Mouse (Mus musculus) liver, embryonic 14.5 days (tissue): ENCODE data around the gene Cltc. TPM values are rescaled to one million over a fixed set of nuclear protein-coding genes. Genes with fewer than 3 reads are reported as not detected.
A peak's percentile ranks its signal among the peaks of the same experiment; 100 is the strongest.

Source experiments
- ATAC-seq: fragments of 200-750 bp; cut with Nextera tagmentation; 2 replicates; pipeline ENCODE4 v1.8.0; 2017; ENCODE audit warnings: moderate number of reproducible peaks, mild to moderate bottlenecking, moderate library complexity; ENCODE audit not compliant: insufficient read depth
- DNase-seq, 3 experiments: peaks; one replicate each; pipeline ENCODE4 v3.0.0-alpha.2; 2012 to 2013; ENCODE audit warnings: low read depth in 3 of 3, low spot score in 3 of 3
- H3K27ac ChIP-seq: fragments of 300-500 bp; sonication (generic); 2 replicates; pipeline ENCODE4 v1.5.1; 2014; ENCODE audit warnings: moderate library complexity, mild to moderate bottlenecking, control low read depth, inconsistent platforms
- H3K27me3 ChIP-seq: fragments of 300-500 bp; sonication (generic); 2 replicates; pipeline ENCODE4 v1.6.1; 2014; ENCODE audit warnings: mild to moderate bottlenecking, low read length, moderate library complexity; ENCODE audit not compliant: control insufficient read depth, insufficient read depth
- H3K36me3 ChIP-seq: fragments of 300-500 bp; sonication (generic); replicated peaks from 2 replicates; pipeline ENCODE4 v1.6.1; 2014; ENCODE audit warnings: low read depth; ENCODE audit not compliant: control insufficient read depth, insufficient read depth
- H3K4me1 ChIP-seq, 2 experiments: fragments of 200-500 bp in 1 of 2; fragments of 300-500 bp in 1 of 2; sonication (generic) in 1 of 2; replicated peaks; 2 replicates each; pipeline ENCODE4 v1.6.1; 2012 to 2014; ENCODE audit warnings: antibody characterized with exemption in 1 of 2, inconsistent platforms in 1 of 2, low read length in 1 of 2; ENCODE audit not compliant: control insufficient read depth in 2 of 2, insufficient read depth in 2 of 2
- H3K4me2 ChIP-seq: fragments of 300-500 bp; sonication (generic); 2 replicates; pipeline ENCODE4 v1.6.1; 2014; ENCODE audit warnings: low read depth, mild to moderate bottlenecking, control low read depth, moderate library complexity
- H3K4me3 ChIP-seq, 2 experiments: fragments of 200-500 bp in 1 of 2; fragments of 300-500 bp in 1 of 2; sonication (generic) in 1 of 2; 2 replicates each; pipeline ENCODE4 v1.5.1; 2012 to 2014; ENCODE audit warnings: low read depth in 2 of 2, low read length in 2 of 2, mild to moderate bottlenecking in 2 of 2, control low read depth in 1 of 2, inconsistent platforms in 1 of 2, moderate library complexity in 1 of 2; ENCODE audit not compliant: insufficient read depth in 1 of 2
- H3K9ac ChIP-seq: fragments of 300-500 bp; sonication (generic); replicated peaks from 2 replicates; pipeline ENCODE4 v1.6.1; 2014; ENCODE audit warnings: mild to moderate bottlenecking, control low read depth, moderate library complexity
- H3K9me3 ChIP-seq: fragments of 300-500 bp; sonication (generic); 2 replicates; pipeline ENCODE4 v1.6.1; 2016; ENCODE audit warnings: low read length, mixed read lengths; ENCODE audit not compliant: control insufficient read depth
- CTCF ChIP-seq: IDR thresholded peaks from 2 replicates; pipeline ENCODE4 v1.5.1; 2016; ENCODE audit warnings: antibody characterized with exemption, low read depth, control low read depth
- EP300 ChIP-seq: IDR thresholded peaks from 2 replicates; pipeline ENCODE4 v1.6.1; 2016; ENCODE audit warnings: antibody characterized with exemption, low read depth
- WGBS: fragments of 180-500 bp; shearing (Covaris S2); extraction: QIAGEN DNeasy Blood & Tissue Kit; methylation state at CpG from one replicate; pipeline ENCODE4 v1.1.7; 2014; ENCODE audit not compliant: insufficient replicate concordance; 5-methylcytosine and 5-hydroxymethylcytosine counted together
- polyA plus RNA-seq, 2 experiments: library from polyadenylated mRNA; depleted of rRNA in 1 of 2; stranded (reverse) in 1 of 2; unstranded in 1 of 2; fragments of >200 nt; fragmentation: Nextera tagmentation in 1 of 2; extraction: Ambion mirVana in 1 of 2; gene quantifications; 2 replicates each; pipeline versions ENCODE4 v1.2.1 to v1.2.3; 2012 to 2014

The Cltc gene
- polyA plus RNA-seq, 2 experiments: 70.0 to 95.9 TPM

DNA sequence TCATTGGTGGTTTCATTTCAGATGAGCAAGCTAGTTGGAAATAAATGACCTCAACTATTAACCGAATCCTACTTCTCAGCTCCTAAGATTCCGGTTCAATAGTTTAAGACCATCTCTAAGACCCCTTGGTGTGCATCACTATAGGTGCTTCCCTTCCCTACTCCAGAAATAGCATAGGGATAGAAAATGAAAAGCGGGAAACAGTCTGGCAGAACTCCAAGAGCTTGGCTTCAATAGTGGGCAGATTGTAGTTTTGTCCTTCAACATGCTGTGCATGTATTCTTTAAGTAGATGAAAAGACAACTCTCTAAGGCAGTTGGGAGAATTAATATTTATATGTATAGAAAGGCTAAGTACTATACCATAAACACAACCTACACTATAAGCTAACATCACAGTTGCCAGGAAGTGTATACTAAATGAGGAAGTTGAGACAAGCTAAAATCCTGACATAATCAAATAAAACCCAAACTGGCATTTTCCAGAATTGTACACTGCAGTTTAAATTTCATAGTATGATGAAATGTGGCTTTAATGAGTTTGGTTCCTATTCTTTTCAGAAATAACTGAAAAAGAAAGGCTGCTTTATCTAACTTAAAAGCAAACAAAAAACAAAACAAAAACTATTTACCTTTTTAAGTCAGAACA, 7.5 kb downstream of the Cltc start:
- H3K9ac ChIP-seq: no peak overlapping the region; the same call in 1 of the 2 replicates
- no peak for DNase-seq
- 86% methylated on average over 3 of the region's 3 CpGs for WGBS
- H3K4me1 ChIP-seq: peaks cover 52 to 76% of the 10 kb centered on the region in 2 experiments
- no peaks in the 10 kb centered on the region for H3K9me3 ChIP-seq
- ATAC-seq: no peak
- H3K4me3 ChIP-seq: no peak overlapping the region
- TF ChIP-seq EP300 (no peak), CTCF (no peak)
- no peaks in the 10 kb centered on the region for H3K27me3 ChIP-seq
- H3K27ac ChIP-seq: no peak overlapping the region
- no peak overlapping the region for H3K4me2 ChIP-seq
- H3K36me3 ChIP-seq: peaks cover 7% of the 10 kb centered on the region

DNA sequence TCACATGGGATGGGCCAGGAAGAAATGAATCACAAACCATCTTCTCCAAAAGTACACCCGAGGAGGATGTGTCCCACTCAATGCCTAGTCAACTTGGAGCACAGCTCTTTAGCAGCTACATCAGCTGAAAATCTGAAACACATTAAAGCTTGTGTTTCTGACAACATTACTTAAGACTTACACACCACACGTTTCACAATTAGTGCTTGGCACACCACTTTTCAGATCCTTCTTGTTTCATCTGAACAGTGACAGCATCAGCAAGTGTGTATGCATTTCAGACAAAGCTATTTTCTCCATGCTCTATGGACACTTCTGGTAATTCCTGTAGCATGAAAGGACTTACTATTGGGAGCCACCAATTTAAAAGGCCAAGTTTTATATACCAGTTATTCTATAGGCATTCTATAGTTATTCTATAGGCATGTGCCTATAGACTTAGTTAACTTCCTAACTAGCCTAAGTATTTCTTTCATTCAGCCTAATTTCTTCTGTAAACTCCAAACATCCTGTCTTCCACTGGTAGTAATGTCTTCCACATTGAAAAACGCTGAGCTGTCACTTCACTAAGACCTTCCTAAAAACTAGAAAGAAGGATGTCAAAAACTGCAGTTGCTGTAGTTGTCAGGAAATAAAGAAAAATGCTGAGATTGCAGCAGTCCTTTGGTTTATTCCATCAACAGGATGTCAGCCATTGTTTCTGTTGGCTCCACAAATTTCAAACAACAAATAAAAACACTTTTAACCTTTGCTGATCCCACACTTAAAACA, 11.5 kb downstream of the Cltc start:
- Histone ChIP-seq H3K4me2 (peak overlapping the region; percentile 42), H3K9ac (no peak overlapping the region; the same call in 1 of the 2 replicates), H3K4me1 (peaks cover 56 to 79% of the 10 kb centered on the region in 2 experiments), H3K27ac (peak overlapping the region; percentile 69), H3K9me3 (no peaks in the 10 kb centered on the region), H3K27me3 (no peaks in the 10 kb centered on the region), H3K36me3 (no peaks in the 10 kb centered on the region; the same call in 1 of the 2 replicates), H3K4me3 (no peak overlapping the region)
- 51% methylated on average over 3 of the region's 3 CpGs for WGBS
- DNase-seq (no peak), ATAC-seq (no peak)
- TF ChIP-seq EP300 (no peak), CTCF (no peak)

DNA sequence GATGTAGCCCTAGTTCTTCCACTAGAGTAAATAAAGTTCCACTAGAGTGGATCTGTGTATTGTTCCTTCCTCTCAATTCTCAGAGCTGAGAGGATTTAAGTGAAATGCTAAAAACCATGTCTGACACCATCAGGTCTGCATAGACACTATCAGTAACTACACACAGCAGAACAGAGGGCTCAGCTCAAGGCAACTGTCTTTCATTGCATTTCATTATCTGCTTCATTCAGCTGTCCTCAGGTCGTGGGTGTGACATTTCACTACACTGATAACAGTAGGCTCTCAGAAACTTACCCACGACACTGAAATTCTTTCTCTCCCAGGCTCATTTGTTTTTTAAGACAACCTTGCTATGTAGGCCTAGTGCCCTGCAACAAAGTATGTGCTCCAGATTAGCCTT, 14.8 kb downstream of the Cltc start:
- peak; percentile 98 for ATAC-seq
- Histone ChIP-seq H3K4me2 (peak overlapping the region; percentile 79), H3K9me3 (no peaks in the 10 kb centered on the region), H3K9ac (peak overlapping the region; percentile 60), H3K4me1 (peaks cover 68 to 85% of the 10 kb centered on the region in 2 experiments), H3K4me3 (peak overlapping the region in 1 of 2 experiments; percentile 28; a peak in 3 of 4 replicates), H3K36me3 (no peaks in the 10 kb centered on the region; the same call in 1 of the 2 replicates), H3K27ac (peak overlapping the region; percentile 91), H3K27me3 (no peaks in the 10 kb centered on the region)
- no peak for TF ChIP-seq CTCF
- peak; percentile 99 for TF ChIP-seq EP300
- DNase-seq: peak; percentile 96 to 98 (median 97)
- 4% methylated on average over 2 of the region's 2 CpGs for WGBS

DNA sequence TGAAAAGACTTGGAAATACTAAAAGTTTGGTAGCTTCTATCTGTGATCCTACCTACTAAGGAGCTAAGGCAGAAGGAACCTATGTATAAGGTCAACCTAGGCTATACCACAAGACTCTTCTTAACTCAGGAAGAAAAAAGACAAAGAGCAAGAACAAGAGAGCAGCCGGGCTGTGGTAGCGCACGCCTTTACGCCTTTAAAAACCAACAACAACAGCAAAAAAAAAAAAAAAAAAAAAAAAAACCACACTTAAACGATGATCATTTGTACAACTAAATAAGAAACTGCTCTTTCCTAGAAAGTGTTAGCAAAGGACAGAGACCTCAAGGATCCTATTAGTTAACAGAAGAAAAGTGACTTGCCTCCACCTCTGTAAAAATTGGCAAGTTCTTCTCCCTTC, 15.9 kb downstream of the Cltc start:
- Histone ChIP-seq H3K4me2 (peak overlapping the region; percentile 79), H3K4me1 (peaks cover 70 to 84% of the 10 kb centered on the region in 2 experiments)

DNA sequence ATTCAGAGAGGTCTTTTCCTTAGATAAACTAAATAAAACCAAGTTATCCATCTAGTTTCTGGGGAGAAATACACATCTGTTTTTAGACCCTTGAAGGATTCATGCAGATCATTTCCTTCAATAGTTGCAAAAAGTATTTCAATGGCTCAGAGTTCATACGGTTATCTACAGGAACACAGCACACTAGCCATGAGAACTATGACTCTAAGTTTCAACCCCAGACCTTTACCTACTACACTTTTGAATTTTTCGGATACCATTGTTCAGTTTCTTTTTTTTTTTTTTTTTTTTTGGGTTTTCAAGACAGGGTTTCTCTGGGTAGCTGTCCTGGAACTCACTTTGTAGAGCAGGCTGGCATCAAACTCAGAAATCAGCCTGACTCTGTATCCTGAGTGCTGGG, 17.9 kb downstream of the Cltc start:
- Histone ChIP-seq H3K27me3 (no peaks in the 10 kb centered on the region), H3K4me1 (peaks cover 53 to 63% of the 10 kb centered on the region in 2 experiments), H3K4me2 (peak overlapping the region; percentile 30), H3K9me3 (no peaks in the 10 kb centered on the region), H3K27ac (peak overlapping the region; percentile 41), H3K4me3 (no peak overlapping the region), H3K9ac (no peak overlapping the region), H3K36me3 (peaks cover 17% of the 10 kb centered on the region)
- TF ChIP-seq EP300: 0 out of 2 replicates have a peak, but pooled peaks have one; percentile 17
- no peak for TF ChIP-seq CTCF
- WGBS: 38% methylated on average over 2 of the region's 2 CpGs
- ATAC-seq (no peak), DNase-seq (no peak)

More for the DNA sequence above, 15.9 kb downstream of the Cltc start:
- Histone ChIP-seq H3K36me3 (peaks cover 3% of the 10 kb centered on the region), H3K9me3 (no peaks in the 10 kb centered on the region), H3K9ac (peak overlapping the region; percentile 54), H3K27me3 (no peaks in the 10 kb centered on the region), H3K27ac (peak overlapping the region; percentile 91), H3K4me3 (no peak overlapping the region; a peak in 1 of 4 replicates)
- no peak for ATAC-seq
- no peak for DNase-seq
- TF ChIP-seq CTCF (no peak), EP300 (no peak)
- 64% methylated on average over 5 of the region's 5 CpGs for WGBS
